Mouse (Mus musculus) embryo, embryonic 11.5 days (tissue): ENCODE measurements around the gene Lect2.

Experiments used
- DNase-seq: peaks from one replicate; pipeline ENCODE4 v3.0.0-alpha.2; 2012; ENCODE audit warnings: low read depth, low spot score

Lect2 gene

GRCm38 (mm10) chr13:56506871-56507496 is 41.3 kb downstream of the Lect2 start:
- no peak for DNase-seq

GRCm38 (mm10) chr13:56501866-56502420 is 46.4 kb downstream of the Lect2 start:
- no peak for DNase-seq

GRCm38 (mm10) chr13:56500636-56501035 is 47.7 kb downstream of the Lect2 start:
- DNase-seq = no peak

GRCm38 (mm10) chr13:56500132-56500531 is 48.2 kb downstream of the Lect2 start:
- no peak for DNase-seq

- DNase-seq = no peak
Observed at GRCm38 (mm10) chr13:56494440-56494839, 53.9 kb downstream of the Lect2 start.
